Mouse (Mus musculus) layer of hippocampus, adult 11-12 months (tissue): ENCODE measurements at regions not wholly inside any gene's neighbourhood (a gene's known extent, or its start where the extent isn't known, plus 50 kb on each side); places are given as distances from the start of the nearest gene placed in this dataset.

Source experiments
- DNase-seq: peaks from one replicate; pipeline ENCODE4 v3.0.0; 2022; ENCODE audit warnings: low spot score

DNA sequence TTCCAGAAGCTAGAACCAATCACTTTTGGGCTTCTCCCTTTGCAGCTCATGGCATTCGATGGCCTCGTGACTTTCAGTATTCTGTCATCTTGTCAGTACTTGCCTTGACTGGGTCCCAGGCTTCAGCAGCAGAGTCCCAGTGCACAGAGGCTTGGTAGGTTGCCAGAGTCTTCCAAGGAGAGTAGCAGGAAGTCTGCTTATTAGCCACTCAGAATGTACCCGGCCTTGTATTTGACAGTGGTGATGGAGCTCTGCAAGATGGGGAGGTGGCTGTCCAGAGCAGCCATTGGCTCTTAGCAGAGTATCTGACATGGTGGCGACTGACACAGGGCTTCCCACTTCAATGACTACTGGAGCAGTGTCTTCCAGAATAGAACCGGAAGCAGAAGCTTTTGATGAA, 293.3 kb upstream of the Cdh5 start:
- DNase-seq: no peak

DNA sequence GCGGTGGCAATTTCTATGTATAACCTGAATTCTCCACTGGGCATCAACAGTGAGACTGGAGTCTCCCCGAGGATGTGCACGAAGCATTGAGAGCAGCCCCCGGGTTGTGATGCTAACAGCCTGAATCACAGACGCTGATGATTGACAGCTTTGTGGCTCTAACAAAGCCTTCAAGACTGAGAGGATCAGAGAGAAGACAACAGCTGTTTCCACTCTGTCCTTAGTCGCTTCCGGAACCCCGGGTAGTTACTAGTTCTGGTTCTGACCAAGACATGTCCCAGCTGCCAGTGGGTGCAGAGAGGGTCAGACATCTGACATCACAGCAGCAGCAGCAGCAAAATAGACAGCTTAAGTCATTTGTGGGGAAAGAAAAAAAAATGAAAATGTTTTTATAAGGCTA, 292.8 kb upstream of the Cdh5 start:
- no peak for DNase-seq

DNA sequence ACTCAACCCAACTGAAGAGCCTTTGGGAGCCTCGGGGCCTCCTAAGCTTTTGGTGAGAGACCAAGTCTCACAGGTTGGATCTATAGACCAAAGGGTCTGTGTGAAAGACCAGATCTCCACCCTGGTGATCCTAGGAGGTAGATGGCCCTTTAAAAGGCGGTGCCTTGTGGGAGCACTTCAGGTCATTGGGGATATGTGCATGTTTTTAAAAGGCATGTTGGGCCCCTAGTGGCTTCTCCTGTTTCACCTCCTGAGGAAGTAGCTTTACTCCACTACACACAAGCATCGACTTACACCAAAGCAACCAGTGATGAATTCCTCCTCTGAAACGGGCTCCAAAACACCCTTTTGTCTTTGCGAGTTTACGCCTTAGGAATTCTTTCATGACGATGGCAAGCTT, 292.3 kb upstream of the Cdh5 start:
- no peak for DNase-seq

DNA sequence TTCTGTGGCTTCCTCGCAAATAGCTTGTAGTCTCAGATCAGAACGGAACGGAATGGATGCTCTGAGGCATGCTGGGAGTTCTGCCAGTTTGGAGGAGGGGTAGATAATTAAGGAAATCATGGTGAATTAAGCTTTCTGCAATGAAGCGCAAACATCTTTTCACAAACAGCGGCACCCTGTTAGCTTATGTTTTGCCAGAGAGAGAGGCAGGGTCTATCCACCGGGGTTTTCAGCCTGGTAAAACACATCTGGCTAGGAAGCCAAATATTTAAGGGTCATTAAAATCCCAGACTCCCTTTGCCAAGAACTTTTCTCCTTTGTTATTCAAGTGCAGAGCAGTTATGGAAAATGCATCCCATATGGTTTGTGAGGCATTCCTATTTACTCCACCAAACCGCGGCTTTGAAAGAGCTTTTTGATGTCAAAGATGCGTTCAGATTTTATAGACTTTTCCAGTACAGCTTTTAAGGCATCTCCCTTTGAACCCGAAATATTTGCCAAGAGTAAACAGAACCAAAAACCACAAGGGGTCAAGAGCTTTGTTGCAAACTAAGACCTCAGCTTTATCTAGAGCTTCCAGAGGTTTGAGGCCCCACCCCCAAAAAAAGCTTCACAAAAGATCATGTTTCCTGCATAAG, 287.4 kb upstream of the Cdh5 start:
- no peak for DNase-seq

DNA sequence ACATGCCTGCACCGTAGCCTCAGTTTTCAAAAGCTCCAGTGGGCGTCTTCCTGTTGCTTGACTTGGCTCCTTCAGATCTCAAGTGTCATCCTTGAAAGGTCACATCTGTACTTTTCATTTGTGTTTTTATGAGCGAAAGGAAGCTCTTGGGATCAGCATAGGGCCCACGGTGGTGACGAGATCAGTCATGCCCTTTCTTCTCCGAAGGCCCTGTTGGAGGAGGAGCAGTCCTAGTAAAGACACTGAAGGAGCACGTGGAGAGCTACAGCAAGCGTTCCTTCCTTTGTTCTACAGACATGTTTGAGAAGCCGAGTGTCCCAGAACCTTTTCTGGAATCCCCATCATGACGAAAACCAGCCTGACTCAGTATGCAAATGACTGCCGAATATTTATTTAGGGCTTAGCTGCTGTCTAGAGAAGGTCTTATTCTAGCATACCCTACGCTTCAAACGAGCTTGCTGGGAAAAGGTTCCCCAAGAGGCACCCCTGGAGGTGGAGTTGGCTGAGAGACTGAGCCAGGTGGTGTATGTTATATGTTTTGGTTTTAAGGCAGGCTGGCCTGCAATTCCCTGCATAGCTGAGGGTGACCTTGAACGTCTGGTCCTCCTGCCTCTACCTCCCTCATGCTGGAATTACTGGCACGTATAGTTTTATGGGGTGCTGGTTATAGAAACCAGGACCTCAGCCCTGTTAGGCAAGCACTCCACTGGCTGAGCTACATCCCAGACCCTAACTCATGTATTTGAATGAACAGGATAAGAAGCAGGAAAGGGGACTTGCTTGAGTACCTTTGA, 285.1 kb upstream of the Cdh5 start:
- no peak for DNase-seq

DNA sequence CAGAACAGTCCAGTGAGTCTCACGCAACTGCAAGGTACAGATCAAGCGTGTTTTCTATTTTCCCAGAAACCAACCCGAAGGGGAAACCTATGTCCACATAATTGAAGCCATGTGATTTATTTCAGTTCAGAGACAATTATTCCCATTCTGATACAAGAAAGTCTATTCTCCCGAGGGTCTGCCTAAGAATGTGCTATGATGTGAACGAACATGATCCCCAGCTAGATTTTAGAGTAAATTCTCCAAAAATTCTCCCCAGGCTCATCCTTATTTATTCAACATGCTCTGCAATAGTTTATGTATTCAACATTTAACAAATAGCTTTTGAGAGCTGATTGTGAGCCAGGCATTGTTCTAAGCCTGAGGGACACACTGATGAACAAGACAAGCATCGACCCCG, 277.9 kb upstream of the Cdh5 start:
- no peak for DNase-seq

DNA sequence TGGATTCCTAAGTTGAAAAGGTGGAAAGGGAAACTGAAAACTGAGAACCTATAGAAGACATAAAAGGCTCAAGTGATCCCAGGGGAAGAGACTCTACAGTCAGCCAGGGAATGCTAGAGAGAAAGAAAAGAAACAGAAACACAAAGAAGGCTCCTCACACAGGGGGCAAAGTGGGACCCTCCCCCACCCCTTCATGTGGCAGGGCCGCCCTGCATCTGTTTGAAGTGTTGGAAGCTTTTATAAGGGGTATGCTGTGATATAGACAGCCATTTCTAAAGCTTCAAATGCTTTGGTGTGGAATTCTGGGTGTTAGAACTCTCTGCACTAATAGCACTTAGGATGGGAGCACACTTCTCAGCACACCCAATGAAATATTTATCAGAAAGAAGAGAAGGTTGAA, 276.7 kb upstream of the Cdh5 start:
- no peak for DNase-seq

DNA sequence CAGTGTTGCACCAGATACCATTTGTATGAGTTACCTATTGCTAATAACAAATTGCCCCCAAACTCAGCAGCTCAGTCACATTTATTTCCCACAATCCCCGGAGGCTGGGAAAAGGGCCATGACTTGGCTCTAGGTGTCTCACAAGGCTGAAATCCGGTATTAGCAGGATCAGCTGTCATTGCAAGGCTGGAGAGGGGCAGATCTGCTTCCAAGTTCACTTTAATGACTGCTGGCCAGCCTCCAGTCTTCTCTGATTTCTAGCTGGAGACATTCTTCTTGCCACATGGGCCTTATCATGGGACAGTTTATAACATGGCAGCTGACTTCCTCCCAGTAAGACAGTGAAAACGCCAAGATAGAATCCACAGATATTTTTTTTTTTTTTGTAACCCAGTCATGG, 276.1 kb upstream of the Cdh5 start:
- no peak for DNase-seq

DNA sequence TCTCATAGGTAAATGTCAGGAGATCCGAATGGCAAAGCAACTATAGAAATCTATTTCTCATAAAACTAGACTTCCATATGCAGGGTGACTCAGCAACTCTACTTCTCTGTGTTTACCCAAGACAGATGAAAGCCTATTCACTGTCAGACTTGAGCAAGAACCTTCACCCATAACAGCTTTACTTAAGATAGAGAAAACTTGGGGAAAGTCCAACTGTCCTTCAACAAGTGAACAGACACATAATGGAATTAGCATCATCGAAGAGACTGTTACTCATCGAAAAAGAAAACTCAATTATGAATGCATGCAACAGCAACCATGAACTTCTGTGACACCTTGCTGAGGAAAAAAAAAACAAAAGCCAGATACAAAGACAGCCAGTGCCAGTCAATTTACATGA, 271.0 kb upstream of the Cdh5 start:
- no peak for DNase-seq

DNA sequence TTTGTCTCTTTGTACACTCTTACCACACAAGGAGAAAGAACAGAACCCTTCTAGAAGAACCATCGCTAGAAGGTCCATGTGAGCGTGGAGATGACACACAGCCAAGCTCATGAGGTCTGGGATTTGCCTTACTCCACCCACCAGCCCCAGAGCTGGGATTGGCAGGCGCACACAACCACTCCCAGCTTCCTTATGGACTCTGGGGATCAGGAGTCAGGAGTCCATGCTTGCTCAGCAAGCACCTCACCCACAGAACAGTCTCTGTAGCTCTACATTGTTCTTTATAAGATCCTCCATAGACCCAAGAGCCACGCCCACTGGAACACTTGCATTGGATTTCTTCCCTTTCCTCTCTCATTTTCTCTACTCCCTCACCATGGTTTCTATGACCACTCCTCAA, 261.4 kb upstream of the Cdh5 start:
- no peak for DNase-seq

DNA sequence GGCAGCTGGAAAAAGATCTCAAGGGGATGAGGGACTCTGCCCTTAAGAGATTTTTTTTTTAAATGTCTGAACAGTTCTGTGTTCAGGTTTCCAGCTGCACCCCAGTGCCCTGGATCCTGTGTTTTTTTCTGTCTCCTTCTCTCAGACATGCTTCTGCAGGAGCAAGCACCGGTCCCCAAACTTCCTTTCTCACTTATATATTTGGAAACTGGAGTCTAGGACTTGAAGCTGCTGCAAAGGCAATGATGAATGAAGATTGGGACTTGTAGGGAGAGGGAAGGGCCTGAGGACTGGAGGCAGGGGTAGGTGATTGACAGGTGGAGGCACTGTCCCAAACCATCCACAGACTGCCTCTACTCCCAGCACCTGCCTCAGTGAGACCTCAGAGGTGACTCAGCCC, 255.5 kb upstream of the Cdh5 start:
- DNase-seq: no peak

DNA sequence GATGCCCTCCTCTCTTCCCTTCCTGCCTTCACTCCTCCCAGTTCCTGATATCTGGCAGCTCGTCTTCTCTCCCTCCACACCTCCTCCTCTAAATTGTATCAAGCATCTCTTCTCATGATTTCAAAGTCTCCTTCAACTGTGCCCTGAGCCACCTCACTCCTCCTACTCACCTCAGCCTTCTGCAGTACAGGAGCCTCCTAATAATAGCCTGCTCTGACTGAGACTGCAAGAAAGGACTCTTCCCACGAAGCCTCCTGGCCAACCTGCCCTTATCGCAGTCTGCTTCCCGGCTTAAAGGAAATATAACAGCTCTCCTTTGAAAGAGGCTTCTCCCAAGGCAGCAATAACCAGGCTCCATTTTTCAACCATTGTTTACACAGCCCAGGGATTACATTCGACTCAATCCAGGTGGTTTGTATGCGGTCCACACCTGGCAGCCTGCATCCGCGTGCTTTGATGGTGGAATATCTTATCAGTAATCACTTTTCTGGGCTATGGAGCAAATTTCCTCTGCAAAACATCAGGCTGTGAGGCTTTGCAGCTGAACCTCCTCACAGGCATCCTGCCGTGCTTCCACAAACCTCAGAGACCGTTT, 254.9 kb upstream of the Cdh5 start:
- DNase-seq: no peak

DNA sequence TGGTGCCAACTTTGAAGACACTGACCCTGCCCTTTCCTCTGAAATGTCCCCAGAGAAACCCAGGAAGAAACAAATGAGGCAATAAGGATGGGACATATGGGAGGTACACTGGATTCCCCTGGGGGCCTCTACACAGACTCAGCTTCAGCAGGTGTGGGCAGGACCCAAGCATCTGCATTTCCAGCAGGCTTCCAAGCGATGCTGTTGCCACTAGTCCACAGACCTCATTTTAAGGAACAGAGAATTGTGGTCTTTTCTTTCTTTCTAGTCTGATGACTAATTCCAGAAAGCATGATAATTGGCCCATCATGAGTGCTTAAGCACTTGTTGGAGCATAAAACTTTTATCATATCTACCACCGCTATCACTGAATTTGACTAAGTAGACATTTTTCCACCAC, 251.6 kb upstream of the Cdh5 start:
- no peak for DNase-seq

DNA sequence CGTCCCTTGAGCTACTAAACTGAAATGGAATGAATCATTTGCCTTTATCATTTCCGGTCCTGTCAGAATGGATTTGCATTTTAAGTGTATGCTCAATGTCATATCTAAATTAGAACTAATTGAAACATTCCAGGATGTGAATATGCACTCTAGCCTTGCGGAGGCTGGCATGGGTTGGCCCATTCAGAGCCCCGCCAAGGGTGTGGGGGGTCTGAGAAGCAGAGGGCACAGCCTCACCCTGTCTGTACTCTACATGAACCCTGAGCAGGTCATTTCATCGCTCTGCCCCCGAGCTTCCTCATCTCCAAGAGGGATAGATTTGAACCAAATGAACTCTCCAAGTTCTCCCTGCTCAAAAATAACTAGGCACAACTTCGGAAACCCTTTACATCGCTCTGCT, 250.1 kb upstream of the Cdh5 start:
- no peak for DNase-seq

DNA sequence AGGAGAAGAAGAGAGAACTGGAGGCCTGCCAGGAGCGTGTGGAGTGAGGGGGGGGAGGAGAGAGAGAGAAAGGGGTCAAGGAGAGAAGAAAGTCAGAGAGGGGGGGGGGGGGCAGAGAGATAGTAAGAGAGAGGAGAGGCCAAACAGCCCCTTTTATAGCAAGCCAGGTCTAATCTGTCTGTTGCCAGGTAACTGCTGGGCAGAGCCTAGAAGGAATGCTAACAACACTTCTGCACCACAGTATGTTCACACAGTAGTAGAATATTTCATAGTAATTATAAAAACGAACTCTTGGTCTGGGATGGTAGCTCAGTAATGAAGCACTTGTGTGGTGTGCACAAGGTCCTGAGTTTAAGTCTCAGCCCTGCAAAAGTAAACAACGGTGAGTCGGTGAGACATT, 248.4 kb upstream of the Cdh5 start:
- no peak for DNase-seq

DNA sequence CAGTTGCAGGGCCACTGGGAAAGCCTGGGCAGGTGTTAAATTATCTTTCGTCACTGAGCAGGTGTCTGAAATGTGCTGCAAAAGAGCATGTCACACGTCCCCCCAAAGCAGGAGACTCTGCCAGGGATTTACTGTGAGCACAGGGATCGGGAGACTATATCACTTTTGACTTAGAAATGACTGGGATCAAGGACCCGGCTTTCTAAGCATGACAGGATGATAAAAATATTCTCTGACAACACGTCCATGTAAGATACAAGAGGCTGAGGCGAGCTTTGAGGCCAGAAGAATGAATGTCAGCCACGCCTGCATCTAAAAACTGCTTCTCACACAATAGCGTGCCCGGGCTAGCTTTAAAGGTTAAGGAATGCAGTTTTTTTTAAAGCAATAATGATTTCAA, 246.1 kb upstream of the Cdh5 start:
- DNase-seq: no peak

DNA sequence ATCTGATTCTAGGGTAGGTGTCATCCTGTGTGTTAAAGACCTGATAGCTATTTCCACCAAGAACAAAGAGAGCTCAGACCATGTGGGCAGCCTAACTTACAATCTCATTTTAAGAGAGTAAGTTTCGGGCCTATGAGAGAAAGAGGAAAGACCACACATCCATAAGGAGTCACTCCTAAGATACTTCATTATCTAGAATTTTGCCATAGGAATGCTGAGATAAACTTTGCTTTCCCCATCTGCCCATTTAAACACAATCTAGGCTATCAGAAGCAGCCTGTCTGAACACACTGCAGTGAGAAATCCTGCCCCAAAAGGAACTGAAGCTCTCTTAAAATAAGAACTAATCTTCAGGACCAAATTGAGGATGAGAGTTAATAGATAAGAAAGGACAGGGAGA, 242.3 kb upstream of the Cdh5 start:
- DNase-seq: no peak

DNA sequence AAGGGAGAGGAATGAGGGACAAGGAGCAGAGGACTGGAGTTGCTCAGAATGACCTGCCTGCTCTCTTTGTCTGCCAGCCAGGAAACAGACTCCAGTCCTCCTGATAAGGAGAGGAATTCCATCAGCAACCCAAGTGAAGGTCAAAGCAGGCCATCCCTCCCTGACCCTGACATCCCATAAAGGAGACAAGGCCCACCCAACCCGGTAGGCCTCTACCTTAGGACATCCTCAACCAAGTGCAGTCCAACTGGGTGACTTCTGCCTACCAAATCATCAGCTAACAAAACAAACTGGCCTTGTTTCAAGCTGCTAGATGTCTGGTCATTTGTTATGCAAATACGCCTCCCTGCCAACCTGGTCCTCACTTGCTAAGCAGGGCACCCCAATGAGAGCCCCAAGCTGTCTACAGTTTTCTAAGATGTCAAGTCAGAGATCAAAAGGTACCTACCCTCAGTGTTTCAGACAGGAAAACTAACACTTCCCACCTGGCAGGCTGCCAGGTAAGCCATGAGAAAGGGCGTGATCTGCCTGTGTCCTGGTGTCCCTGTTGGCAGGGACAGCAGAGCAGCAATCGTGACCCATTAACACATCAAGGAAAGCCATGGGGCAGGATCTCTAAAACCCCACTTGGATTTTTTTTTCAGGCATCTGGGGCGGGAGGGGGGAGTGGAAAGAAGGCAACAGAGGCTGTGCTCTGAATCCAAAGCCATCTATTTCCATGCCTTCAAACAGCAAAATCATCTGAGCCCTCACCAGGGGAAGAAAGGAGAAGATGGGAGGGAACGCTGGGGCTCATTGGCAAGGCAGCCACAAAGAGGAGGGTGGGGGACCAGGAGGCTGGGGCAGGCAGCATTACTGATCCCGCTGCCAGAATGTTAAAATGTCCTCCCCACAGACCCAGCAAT, 227.6 kb upstream of the Cdh5 start:
- no peak for DNase-seq

DNA sequence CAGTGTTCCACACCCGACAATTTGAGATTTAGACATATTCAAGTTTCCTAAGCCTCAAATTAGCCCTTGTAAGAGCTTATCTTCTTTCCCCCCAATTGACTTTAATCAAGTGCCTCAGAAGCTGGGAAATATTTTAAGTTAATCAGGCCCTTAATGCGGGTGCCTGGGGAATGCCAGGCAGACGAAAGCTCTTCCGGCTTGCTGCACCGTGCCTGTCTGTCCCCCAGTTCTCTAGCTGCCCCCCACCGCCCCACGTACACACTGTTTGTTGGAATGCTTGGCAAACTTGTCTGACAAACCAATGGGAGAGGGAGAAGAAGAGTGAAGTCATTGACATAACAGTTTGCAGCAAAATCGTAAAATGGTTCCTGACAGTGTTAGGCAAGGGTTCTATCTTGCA, 226.9 kb upstream of the Cdh5 start:
- DNase-seq: no peak

DNA sequence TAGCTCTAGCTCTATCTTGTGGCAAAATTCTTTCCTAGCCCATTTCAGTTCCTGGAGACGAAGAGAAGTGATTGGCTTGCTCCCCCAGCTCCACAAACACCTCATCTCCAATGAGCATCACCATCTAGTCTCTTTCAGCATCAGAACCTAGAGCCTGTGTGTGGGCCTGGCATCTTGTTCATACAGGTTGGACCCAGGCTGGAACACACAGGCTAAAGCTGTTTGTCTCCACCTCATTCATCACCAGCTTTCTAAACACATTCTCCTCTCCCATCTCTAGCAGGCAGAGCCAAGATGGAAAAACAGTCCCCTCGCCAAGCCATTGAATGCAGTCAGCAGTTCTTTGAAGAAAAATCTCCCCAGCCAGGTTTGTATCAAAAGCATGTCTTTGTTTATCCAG, 221.9 kb upstream of the Cdh5 start:
- no peak for DNase-seq

DNA sequence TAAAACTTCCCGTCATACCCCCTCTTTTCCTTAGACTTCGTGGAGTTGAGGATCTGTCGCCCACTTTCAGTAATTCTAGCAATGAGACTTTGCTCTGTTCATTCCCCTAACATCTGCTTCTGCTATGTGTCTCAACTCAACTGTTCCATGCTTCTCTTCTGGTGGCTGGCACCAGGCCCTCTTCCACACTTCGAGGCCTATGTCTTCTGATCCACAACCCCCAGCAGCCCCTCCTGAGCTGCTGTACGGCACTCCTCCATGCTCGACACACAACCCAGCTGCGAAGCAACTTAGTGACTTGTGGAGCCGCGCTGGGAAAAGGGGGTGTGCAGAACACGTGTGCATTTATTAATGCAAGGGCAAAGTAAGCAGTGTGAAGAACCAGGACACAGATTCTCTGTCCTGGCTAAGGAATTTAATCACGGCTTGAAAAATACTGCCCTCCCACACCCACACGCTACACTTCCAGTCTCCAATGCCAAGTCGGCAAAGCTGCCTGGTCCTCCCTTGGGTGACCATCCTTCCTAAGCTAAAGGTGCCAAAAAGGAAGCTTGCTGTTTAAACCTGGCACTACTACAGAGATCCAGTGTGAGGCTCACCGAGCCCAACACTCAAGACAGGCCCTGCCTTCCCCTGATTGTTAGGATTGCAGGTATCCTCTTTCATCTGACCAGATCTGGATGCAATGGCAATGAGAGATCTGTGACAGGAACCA, 220.8 kb upstream of the Cdh5 start:
- DNase-seq: no peak

DNA sequence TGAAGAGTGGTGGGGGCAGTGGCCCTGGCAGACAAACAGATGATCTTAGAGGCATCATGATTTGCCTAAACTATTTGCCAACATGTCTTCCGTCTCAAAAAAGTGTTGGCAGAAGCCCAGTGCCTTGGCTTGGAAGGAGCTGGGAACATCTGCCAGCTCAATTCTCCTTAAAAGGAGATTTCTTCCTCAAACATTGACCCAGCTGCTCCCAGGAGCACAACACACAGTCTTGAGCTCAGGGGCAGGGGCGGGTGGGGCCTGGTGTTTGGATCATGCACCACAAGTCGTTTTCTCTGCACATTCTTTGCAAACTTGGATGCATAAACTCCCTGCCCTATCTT, 220.3 kb upstream of the Cdh5 start:
- no peak for DNase-seq
